Comparison of ENCODE assay signal across 8 mouse cellular contexts in the genomic region with DNA sequence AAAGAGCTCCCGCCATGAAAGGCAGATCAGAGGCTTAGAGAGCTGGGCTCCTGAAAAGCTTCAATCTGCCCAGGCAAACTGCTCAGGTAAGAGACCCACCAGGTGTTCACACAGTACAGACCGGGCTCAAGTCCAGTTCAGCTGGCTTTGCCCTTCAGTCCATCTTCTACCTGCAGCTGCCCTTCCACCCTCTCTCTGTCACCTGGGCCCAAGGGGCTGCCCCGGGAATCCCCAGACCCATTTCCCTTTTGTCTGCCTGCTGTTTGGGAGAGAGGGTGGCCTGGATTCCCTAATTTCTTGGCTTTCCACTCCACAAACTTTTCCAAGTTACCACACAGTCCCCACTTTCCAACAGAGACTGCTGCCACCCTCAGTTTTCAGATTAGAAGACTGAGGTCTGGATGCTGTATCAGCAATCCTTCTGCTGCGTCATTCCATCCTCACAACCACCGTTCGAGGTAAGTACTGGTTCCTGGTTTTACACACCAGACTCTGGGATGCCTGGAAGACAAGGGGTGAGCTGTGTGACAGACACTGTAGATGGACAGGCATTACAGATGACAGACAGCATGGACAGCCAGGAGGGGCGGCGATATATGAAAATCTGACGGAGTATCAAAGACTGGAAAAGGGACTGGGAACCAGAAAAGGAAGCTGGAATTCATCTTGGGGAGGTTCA. TPM values are rescaled to one million over a fixed set of nuclear protein-coding genes. Genes with fewer than 3 reads are reported as not detected.
DNase-seq lines count a peak whose midpoint lies in the region; ATAC-seq lines count a peak whose summit lies in the region.

A gene (plus strand): TSS at position 202 of the 679 bp plus-strand sequence.

- 14% methylated on average over 9 of the region's 9 CpGs for WGBS in lung, embryonic 16.5 days

- H3K27ac ChIP-seq in lung, embryonic 16.5 days (ENCODE audit: low read length) = peak within 1 kb of the TSS; percentile 100

- peak within 1 kb of the TSS; percentile 95 for H3K4me3 ChIP-seq in lung, embryonic 16.5 days (ENCODE audit: low read length)

- peak; percentile 20; the same call in 1 of the 2 replicates for ATAC-seq in frontal cortex, adult (ENCODE audit: low TSS enrichment)
- ATAC-seq in lung, embryonic 16.5 days (ENCODE audit: low read depth) = no peak

- peak; percentile 26 for DNase-seq in right cerebral cortex, adult 18-20 months
- no peak for DNase-seq in right cerebral cortex, postnatal 14 days
- DNase-seq in cerebellum, adult 8-10 months = peak; percentile 45
- peak; percentile 21 for DNase-seq in heart, postnatal 4 days
- peak; percentile 43 to 49 for DNase-seq in layer of hippocampus, postnatal 10 days (ENCODE audit: low spot score in 2 of 2)
- peak; percentile 43 for DNase-seq in retina, embryonic 14.5 days (ENCODE audit: low spot score)

- peak within 1 kb of the TSS; percentile 88 for H3K9ac ChIP-seq in lung, embryonic 16.5 days (ENCODE audit: low read length)

- H3K27me3 ChIP-seq in lung, embryonic 16.5 days (ENCODE audit: control insufficient read depth, insufficient read depth, low read depth, low read length) = no peaks in the 10 kb centered on the region

- H3K4me1 ChIP-seq in lung, embryonic 16.5 days (replicated peaks; ENCODE audit: control insufficient read depth, insufficient read depth, low read length) = peaks cover 18% of the 10 kb centered on the region

- H3K4me2 ChIP-seq in lung, embryonic 16.5 days (ENCODE audit: low read depth, low read length) = peak within 1 kb of the TSS; percentile 64

- no peaks in the 10 kb centered on the region for H3K36me3 ChIP-seq in lung, embryonic 16.5 days (ENCODE audit: control insufficient read depth, insufficient read depth, low read length)

- H3K9me3 ChIP-seq in lung, embryonic 16.5 days (ENCODE audit: control insufficient read depth, low read length) = no peaks in the 10 kb centered on the region

RNA-seq across cellular contexts. Expression of the gene that starts here (rescaled TPM):
- 10 to 100 TPM; 69.1 to 71.9 TPM for total RNA-seq in heart, postnatal 4 days (2021)
- 10 to 100 TPM; 39.0 to 40.1 TPM for total RNA-seq in layer of hippocampus, postnatal 10 days (2021)
- polyA plus RNA-seq in lung, embryonic 16.5 days (2015; fragmentation: Nextera tagmentation; extraction: Ambion mirVana) = 28.4 and 33.0 TPM in 2 replicates
